Mouse (Mus musculus) hindlimb bud, embryonic 11.5 days (tissue): ENCODE measurements around the gene Gli3.

Source experiments
- DNase-seq: peaks from one replicate; pipeline ENCODE4 v3.0.0-alpha.2; 2012; ENCODE audit warnings: low read depth, low spot score; ENCODE audit errors: extremely low spot score

Gene Gli3

GRCm38 (mm10) chr13:15624490-15625353 is 161.7 kb downstream of the Gli3 start:
- DNase-seq = no peak

DNA sequence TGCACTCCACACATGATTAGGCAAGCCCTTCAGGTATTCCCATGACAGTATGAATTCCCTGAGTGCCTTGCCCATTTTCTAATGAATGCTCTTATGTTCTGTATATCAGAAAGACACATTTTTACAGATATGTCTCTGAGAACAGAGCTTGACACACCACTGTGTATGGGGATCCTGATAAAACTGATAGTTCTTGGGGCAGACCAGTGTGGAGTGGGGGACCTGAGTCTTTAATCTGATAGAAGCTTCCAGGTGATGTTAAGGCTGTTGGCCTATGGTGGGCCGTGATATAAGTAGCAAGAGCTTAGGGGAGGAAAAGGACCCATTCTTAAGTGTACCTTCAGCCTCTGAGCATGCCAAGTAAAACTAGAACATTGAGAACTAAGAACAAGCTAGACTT is 178.5 kb downstream of the Gli3 start:
- DNase-seq = no peak

DNA sequence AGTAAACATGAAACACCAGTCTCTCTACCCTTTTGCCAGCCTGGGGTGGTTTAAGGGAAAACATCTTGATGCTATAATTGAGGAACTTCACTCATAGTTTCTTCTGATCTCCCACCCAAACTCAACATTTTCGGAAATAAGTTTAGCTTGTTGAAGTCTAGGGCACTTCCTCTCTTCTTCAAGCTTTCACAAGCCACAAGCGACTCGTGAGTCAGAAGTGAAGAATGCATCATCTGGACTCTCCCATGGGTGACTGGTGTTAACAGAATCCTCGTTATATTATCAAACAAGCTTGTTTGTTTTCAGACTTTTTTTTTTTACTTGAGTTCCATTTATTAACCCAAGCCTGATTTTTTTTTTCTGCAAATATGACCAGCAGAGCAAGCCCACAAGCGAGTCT is 197.5 kb downstream of the Gli3 start:
- no peak for DNase-seq

DNA sequence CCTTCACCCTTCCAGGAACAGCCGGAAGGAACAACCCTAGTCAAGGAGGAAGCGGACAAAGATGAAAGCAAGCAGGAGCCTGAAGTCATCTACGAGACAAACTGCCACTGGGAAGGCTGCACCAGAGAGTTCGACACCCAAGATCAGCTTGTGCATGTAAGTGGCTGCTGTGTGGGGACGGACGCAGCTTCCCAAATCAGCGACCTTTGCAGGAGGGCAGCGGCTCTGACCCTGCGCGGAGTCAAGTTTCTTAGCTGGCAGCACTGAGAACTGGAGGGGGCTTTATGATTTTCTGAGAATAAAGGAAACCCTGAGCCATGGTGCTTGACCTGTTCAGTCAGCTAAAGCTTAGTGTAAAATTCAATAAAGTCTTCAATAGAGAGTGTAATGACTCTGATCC is 199.3 kb downstream of the Gli3 start:
- DNase-seq = no peak

GRCm38 (mm10) chr13:15664580-15665201 is 201.7 kb downstream of the Gli3 start:
- peak; percentile 79 for DNase-seq

DNA sequence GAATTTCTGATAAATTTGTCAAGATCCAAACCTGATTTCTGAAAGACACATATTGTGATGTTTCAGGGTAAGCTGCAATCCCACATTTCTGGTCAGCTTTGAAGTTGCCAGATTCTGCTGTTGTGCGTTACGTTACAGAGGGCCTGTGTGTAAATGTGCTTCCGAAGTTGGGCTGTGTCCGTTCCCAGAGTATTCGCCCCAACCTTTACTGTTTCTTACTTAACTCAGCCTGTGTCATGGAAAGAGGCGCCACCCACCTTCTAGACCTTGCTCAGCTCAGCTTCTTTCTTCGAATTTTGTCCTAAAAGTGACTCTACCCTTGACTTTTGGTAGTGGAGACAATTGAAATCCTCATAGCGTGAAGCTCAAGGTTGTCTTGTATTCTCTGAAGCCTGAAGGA is 202.5 kb downstream of the Gli3 start:
- no peak for DNase-seq

DNA sequence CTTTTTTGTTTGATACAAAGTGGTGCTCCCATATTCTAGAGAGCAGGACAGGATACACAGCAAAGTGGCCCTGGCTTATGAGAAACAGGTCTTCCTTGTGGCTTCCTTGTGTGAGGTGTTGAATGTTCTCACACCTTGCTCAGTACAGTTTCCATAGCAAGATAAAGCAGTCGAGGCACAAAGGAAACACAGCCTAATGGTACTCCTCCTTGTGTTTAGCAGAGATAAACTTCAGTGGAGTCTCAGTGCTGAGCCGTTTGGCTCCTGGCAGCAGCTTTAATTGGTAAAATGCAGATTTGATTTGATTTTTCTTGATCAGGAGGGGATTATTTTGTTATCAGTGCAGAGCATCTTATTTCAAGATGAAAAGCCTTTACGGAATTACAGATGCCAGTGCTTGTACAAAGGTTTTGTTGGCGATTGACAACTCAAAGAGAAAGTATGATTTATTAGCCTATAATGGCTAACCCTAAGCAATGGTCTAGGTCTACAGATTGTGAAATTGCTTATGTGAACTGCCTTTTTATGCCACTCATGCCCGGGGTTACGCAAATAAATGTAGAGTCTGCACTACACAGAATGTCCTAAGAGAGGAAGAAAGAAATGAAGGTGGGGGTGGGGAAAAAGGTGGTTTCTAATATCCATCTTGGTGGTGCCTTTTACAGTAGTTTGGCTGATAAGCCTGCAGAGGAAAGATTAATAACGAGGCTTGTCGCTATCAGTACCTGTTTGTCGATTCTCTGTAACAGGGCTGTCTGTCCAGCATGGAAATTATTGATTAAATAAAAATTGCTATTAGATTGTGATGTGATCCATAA is 207.3 kb downstream of the Gli3 start:
- DNase-seq = no peak

DNA sequence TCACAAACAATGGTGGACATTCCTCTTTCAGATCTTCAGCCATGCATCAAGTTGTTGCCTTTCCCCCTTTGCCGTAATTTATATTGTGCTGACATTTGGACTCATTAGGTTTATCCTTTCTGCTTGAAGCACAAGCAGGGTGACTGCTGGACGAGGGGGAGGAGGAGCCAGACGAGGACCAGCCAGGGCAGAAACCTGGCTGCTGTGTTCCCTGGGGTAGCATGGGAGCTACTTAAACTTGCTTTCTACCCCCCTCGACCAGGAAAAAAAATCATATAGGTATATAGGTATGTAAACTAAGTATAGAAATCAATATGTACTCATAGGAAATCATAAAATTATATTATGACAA is 207.9 kb downstream of the Gli3 start:
- no peak for DNase-seq

GRCm38 (mm10) chr13:15675480-15675879 is 212.4 kb downstream of the Gli3 start:
- DNase-seq = no peak

DNA sequence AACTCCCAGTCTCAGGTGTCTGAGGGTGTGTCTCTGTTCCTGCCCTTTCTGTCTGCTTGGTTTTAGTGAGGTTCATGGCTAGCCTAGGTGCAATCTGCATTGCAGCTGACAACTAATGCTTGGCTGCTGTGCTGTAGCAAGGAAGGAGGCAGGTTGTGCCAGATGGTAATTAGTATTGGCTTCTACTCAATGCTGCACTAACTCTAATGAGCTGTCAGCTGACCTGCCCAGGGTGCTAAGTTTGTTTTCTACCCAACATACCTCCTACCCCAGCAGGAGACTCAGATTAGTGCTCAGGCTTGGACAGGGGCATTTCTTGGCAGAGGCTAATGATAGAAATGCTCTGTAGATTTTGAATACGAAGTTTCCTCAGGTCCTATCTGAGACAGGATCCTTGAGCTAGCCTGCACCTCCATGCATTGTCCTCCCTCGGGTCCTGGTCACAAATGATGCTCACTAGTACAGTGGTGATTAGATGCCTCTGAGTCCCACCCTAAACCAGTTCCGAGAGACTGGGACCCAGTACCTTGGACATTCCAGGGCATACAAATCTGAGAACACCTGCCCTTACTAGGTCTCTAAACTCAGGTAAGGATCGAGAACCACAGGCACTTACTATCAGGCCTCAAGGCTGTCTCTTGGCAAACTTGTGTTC is 214.2 kb downstream of the Gli3 start:
- no peak for DNase-seq

DNA sequence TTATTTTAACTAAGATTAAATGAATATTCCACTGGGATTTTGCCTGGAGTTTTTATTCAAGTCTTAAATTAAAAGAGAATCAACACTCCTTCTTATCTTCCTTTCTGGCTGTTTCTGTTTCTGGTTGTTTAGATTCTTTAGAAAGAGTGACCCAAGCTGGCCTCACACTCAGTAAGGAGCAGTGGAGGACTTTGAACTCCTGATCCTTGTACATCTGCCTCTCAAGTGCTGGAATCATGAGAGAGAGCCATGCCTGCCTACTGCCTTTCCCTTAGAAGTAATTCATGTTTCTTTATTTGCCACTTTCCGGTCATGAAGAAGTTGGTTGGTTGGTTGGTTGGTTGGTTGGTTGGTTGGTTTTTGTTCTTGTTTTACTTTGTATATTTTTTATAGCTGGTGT is 218.5 kb downstream of the Gli3 start:
- DNase-seq = no peak

- DNase-seq = no peak
Measured at GRCm38 (mm10) chr13:15683006-15683405, 220.0 kb downstream of the Gli3 start.

- no peak for DNase-seq
Measured at GRCm38 (mm10) chr13:15688074-15688825, 225.2 kb downstream of the Gli3 start.

GRCm38 (mm10) chr13:15688826-15689501 is 225.9 kb downstream of the Gli3 start:
- DNase-seq = no peak

DNA sequence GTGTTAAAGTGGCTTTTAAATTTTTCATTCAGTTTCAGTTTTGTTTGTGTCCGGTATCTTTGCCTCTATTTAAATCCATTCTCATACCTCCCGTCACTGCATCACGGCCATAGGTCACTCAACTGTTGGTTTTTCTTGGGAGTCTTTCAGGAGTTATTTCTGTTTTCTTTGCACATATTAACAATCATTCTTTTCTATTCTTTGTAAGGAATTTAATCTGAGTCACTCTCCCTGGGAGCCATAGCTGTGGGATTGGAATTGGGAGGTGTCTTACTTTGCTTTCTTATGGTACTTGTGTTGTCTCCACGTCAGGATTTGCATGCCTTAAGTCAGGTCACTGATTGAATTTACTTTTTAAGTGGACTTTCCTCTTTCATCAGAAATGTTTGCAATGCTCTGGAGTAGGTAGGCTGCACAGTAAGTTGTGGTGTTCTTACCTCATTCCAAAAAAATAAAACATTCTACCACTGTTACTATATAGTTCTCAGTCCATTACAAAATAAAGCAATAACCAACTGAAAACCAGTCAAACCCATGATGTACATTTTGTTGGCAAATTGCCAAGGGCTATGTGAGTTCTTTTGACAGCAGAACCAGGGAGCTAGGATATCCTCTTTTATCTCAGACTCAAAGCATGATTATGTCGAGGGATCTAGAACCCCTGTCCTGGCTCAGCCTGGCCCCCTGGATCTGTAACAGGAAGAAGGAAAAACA is 228.9 kb downstream of the Gli3 start:
- no peak for DNase-seq

- no peak for DNase-seq
Measured at GRCm38 (mm10) chr13:15692465-15692809, 229.4 kb downstream of the Gli3 start.

GRCm38 (mm10) chr13:15698284-15698683 is 235.2 kb downstream of the Gli3 start:
- DNase-seq = no peak

GRCm38 (mm10) chr13:15699116-15699515 is 236.1 kb downstream of the Gli3 start:
- no peak for DNase-seq

DNA sequence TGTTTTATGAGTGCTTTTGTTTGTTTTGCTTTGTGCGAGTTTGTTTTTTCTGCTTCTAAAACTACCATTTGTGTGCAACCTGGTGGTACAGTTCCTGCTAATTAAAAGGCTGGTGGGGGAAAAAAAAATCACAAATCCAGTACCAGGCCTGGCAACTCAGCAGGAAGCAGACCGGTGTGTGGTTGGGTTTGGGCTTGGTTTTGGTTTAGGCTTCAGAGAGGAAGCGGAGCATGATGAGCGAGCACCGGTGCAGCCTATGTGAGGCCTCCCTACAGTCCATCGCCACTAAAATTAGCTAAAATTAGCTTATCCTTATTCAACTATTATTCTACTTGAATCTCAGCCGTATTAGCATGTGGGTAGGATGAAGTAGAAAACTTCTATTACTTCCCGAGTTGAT is 241.6 kb downstream of the Gli3 start:
- DNase-seq = no peak

- DNase-seq = no peak
Measured at GRCm38 (mm10) chr13:15707481-15707881, 244.4 kb downstream of the Gli3 start.
